Mouse (Mus musculus) mesoderm, embryonic 11.5 days (tissue): ENCODE measurements around the gene Tmem247.

ENCODE experiments used
- DNase-seq: peaks from one replicate; pipeline ENCODE4 v3.0.0-alpha.2; 2012; ENCODE audit warnings: low read depth, low spot score

Tmem247 gene

GRCm38 (mm10) chr17:86962894-86963585 is 45.9 kb downstream of the Tmem247 start, which contains the start of gene Rhoq:
Gene Rhoq (plus strand): TSS chr17:86963082.
- DNase-seq = peak; percentile 90

GRCm38 (mm10) chr17:86963586-86963902 is 46.4 kb downstream of the Tmem247 start:
- DNase-seq = peak; percentile 49

GRCm38 (mm10) chr17:86964041-86964440 is 46.9 kb downstream of the Tmem247 start:
- DNase-seq = peak; percentile 30

- peak; percentile 91 for DNase-seq
These were observed 47.4 kb downstream of the Tmem247 start for GRCm38 (mm10) chr17:86964502-86964901.

- no peak for DNase-seq
These were observed 48.0 kb downstream of the Tmem247 start for GRCm38 (mm10) chr17:86965121-86965520.

- no peak for DNase-seq
These were observed 48.9 kb downstream of the Tmem247 start for GRCm38 (mm10) chr17:86966040-86966439.

- DNase-seq = no peak
These were observed 49.9 kb downstream of the Tmem247 start for GRCm38 (mm10) chr17:86967048-86967447.

GRCm38 (mm10) chr17:86967536-86968525 is 50.7 kb downstream of the Tmem247 start:
- no peak for DNase-seq

GRCm38 (mm10) chr17:86968581-86968980 is 51.4 kb downstream of the Tmem247 start:
- DNase-seq = no peak

GRCm38 (mm10) chr17:86969582-86969981 is 52.4 kb downstream of the Tmem247 start:
- DNase-seq = no peak

- DNase-seq = no peak
These were observed 53.0 kb downstream of the Tmem247 start for GRCm38 (mm10) chr17:86970026-86970750.

GRCm38 (mm10) chr17:86971036-86971435 is 53.9 kb downstream of the Tmem247 start:
- DNase-seq = no peak

GRCm38 (mm10) chr17:86971860-86972259 is 54.7 kb downstream of the Tmem247 start:
- no peak for DNase-seq
